Mouse (Mus musculus): ENCODE measurements around the gene Lmbr1l.

DNA sequence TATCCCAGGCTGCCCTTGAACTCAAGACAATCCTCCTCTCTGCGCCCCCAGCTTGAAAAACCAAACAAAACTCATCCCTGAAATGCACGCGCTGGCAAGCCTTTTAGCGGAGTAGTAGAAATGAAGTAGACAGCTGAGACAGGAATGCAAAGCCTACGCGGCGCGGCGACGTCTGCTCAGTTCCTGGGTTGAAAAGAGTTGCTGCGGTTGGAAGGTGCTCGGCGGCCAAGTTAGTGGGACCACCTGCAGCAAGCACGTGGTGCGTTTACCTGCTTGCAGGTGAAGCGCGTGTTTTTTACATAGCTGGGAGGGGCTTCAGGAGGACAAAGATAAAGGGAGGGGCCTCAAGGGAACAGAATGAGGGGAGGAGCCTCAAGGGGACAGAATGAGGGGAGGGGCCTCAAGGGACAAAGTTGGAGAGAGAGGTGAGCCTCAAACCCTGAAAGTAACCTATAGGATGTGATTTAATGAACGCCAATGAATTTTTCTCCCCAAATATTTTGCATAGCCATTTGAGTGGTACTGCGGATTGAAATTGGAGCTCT lies 26.8 kb downstream of the Lmbr1l start:
- TF ChIP-seq POLR2A (IDR thresholded peaks at IDR 0.05; ENCODE audit: insufficient read depth, low read depth, low read length) (no peak), CTCF (IDR thresholded peaks at IDR 0.05; ENCODE audit: insufficient read depth, low read depth, low read length) (no peak)
